Mouse (Mus musculus): ENCODE measurements around the gene Zfp488.

The Zfp488 gene

GRCm38 (mm10) chr14:33958186-33958585 lies 20.4 kb downstream of the Zfp488 start:
- ChIA-PET CTCF (interaction anchor here in 2 of 4 experiments (0.6 to 1.3 kb wide), 4 partner anchors 122 to 278 kb away, joined by 3 to 5 read pairs (median 4); no protein-coding TSS in a partner anchor), POLR2A (no interaction called here)

GRCm38 (mm10) chr14:33956055-33956454 lies 22.5 kb downstream of the Zfp488 start:
- ChIA-PET POLR2A (interaction anchor here in 1 of 4 experiments (1.6 kb wide), 1 partner anchor 408 kb away, joined by 5 read pairs; no protein-coding TSS in a partner anchor), CTCF (interaction anchor here (0.6 to 2.0 kb wide), 39 partner anchors 9 to 864 kb away, joined by 3 to 8 read pairs (median 4); partner anchors contain the start of genes Gdf2 (in 2 of the 4), Anxa8 (in 1 of the 4), Gdf10 (in 1 of the 4) and Zfp488 (in 1 of the 4))

- CTCF ChIA-PET, result interaction anchor here in 1 of 4 experiments (0.6 kb wide), 1 partner anchor 1305 kb away, joined by 9 read pairs; no protein-coding TSS in a partner anchor
These were observed 24.8 kb downstream of the Zfp488 start, which contains the start of gene Rbp3 for GRCm38 (mm10) chr14:33953761-33954160. Gene Rbp3 (plus strand): TSS chr14:33954003.

GRCm38 (mm10) chr14:33952233-33952981 lies 26.2 kb downstream of the Zfp488 start:
- ChIA-PET POLR2A (interaction anchor here in 1 of 4 experiments (0.7 to 0.9 kb wide), 2 partner anchors 9 to 123 kb away, joined by 3 to 4 read pairs; no protein-coding TSS in a partner anchor), CTCF (interaction anchor here (0.6 to 1.5 kb wide), 6 partner anchors 9 to 372 kb away, joined by 3 to 6 read pairs (median 3); no protein-coding TSS in a partner anchor)

More at GRCm38 (mm10) chr14:33953761-33954160, 24.8 kb downstream of the Zfp488 start, which contains the start of gene Rbp3:
- POLR2A ChIA-PET, result no interaction called here

- ChIA-PET POLR2A (interaction anchor here in 1 of 4 experiments (1.0 kb wide), 1 partner anchor 14 kb away, joined by 3 read pairs; no protein-coding TSS in a partner anchor), CTCF (interaction anchor here in 2 of 4 experiments (0.8 to 1.4 kb wide), 4 partner anchors 10 to 13 kb away, joined by 3 to 5 read pairs (median 3); no protein-coding TSS in a partner anchor)
These were observed 32.4 kb downstream of the Zfp488 start for GRCm38 (mm10) chr14:33946125-33946524.

GRCm38 (mm10) chr14:33942222-33942621 lies 36.3 kb downstream of the Zfp488 start:
- CTCF ChIA-PET, result interaction anchor here in 1 of 4 experiments (1.3 kb wide), 1 partner anchor 14 kb away, joined by 5 read pairs; no protein-coding TSS in a partner anchor
- POLR2A ChIA-PET, result no interaction called here

GRCm38 (mm10) chr14:33940739-33941138 lies 37.8 kb downstream of the Zfp488 start, which contains the start of gene Gdf2:
Gene Gdf2 (plus strand): TSS chr14:33941039.
- POLR2A ChIA-PET, result no interaction called here
- CTCF ChIA-PET, result interaction anchor here in 2 of 4 experiments (1.2 to 1.8 kb wide), 5 partner anchors 12 to 294 kb away, joined by 3 to 6 read pairs (median 4); no protein-coding TSS in a partner anchor

GRCm38 (mm10) chr14:33939117-33939516 lies 39.4 kb downstream of the Zfp488 start:
- POLR2A ChIA-PET, result interaction anchor here in 1 of 4 experiments (1.2 kb wide), 1 partner anchor 15 kb away, joined by 3 read pairs; no protein-coding TSS in a partner anchor

GRCm38 (mm10) chr14:33933778-33934317 lies 44.7 kb downstream of the Zfp488 start:
- ChIA-PET CTCF (interaction anchor here (0.5 to 2.7 kb wide), 31 partner anchors 10 to 720 kb away, joined by 3 to 17 read pairs (median 3); partner anchors contain the start of genes Gdf10 (in 2 of the 4) and Arhgap22 (in 1 of the 4)), POLR2A (interaction anchor here in 1 of 4 experiments (1.2 kb wide), 1 partner anchor 10 kb away, joined by 3 read pairs; the partner anchor contains the start of gene Gdf10)

More at GRCm38 (mm10) chr14:33939117-33939516, 39.4 kb downstream of the Zfp488 start:
- CTCF ChIA-PET, result interaction anchor here in 2 of 4 experiments (0.5 to 1.9 kb wide), 12 partner anchors 9 to 466 kb away, joined by 3 to 6 read pairs (median 4); no protein-coding TSS in a partner anchor

- POLR2A ChIA-PET, result interaction anchor here in 1 of 4 experiments (0.6 to 1.2 kb wide), 3 partner anchors 9 to 220 kb away, joined by 3 to 4 read pairs (median 3); partner anchors contain the start of gene Gdf10
- CTCF ChIA-PET, result interaction anchor here (0.5 to 2.7 kb wide), 33 partner anchors 9 to 719 kb away, joined by 3 to 17 read pairs (median 3); partner anchors contain the start of genes Gdf10 (in 2 of the 4) and Arhgap22 (in 1 of the 4)
These were observed 45.4 kb downstream of the Zfp488 start for GRCm38 (mm10) chr14:33932935-33933703.

- ChIA-PET POLR2A (interaction anchor here in 2 of 4 experiments (0.5 to 0.8 kb wide), 3 partner anchors 8 to 14 kb away, joined by 3 to 5 read pairs (median 3); partner anchors contain the start of gene Gdf10 (in 2 of the 2)), CTCF (interaction anchor here in 2 of 4 experiments (0.7 to 2.7 kb wide), 4 partner anchors 8 to 718 kb away, joined by 3 to 15 read pairs (median 4); partner anchors contain the start of genes Gdf10 (in 2 of the 2) and Arhgap22 (in 1 of the 2))
These were observed 46.7 kb downstream of the Zfp488 start for GRCm38 (mm10) chr14:33931853-33932252.

GRCm38 (mm10) chr14:33923168-33924070 lies 55.1 kb downstream of the Zfp488 start, which contains the start of gene Gdf10:
Gene Gdf10 (plus strand): TSS chr14:33923587.
- ChIA-PET POLR2A (interaction anchor here (0.5 to 1.0 kb wide), 7 partner anchors 8 to 695 kb away, joined by 3 to 7 read pairs (median 3); no protein-coding TSS in a partner anchor), CTCF (interaction anchor here in 3 of 4 experiments (0.6 to 2.6 kb wide), 11 partner anchors 8 to 1519 kb away, joined by 3 to 17 read pairs (median 4); no protein-coding TSS in a partner anchor)

- ChIA-PET CTCF (interaction anchor here in 3 of 4 experiments (0.6 to 2.6 kb wide), 7 partner anchors 9 to 1518 kb away, joined by 3 to 17 read pairs (median 6); no protein-coding TSS in a partner anchor), POLR2A (interaction anchor here in 2 of 4 experiments (0.6 to 0.8 kb wide), 2 partner anchors 9 to 27 kb away, joined by 3 to 5 read pairs; no protein-coding TSS in a partner anchor)
These were observed 55.8 kb downstream of the Zfp488 start for GRCm38 (mm10) chr14:33922771-33923167.

- ChIA-PET POLR2A (no interaction called here), CTCF (interaction anchor here in 2 of 4 experiments (0.7 to 2.0 kb wide), 4 partner anchors 9 to 41 kb away, joined by 3 to 5 read pairs (median 4); no protein-coding TSS in a partner anchor)
These were observed 57.6 kb downstream of the Zfp488 start for GRCm38 (mm10) chr14:33920727-33921559.
